Mouse (Mus musculus) forebrain, embryonic 14.5 days (tissue): ENCODE results near the gene Sept3. TPM values are rescaled to one million over a fixed set of nuclear protein-coding genes. Genes with fewer than 3 reads are reported as not detected.

Experiments
- ATAC-seq: fragments of 200-750 bp; cut with Nextera tagmentation; 2 replicates; pipeline ENCODE4 v1.8.0; 2017; ENCODE audit warnings: mild to moderate bottlenecking, moderate library complexity
- DNase-seq: peaks from one replicate; pipeline ENCODE4 v3.0.0-alpha.2; 2015; ENCODE audit warnings: low spot score
- H3K27ac ChIP-seq: fragments of 300-500 bp; sonication (generic); 2 replicates; pipeline ENCODE4 v1.5.1; 2014; ENCODE audit warnings: low read depth, mild to moderate bottlenecking, control low read depth, low read length, moderate library complexity
- H3K27me3 ChIP-seq: fragments of 300-500 bp; sonication (generic); replicated peaks from 2 replicates; pipeline ENCODE4 v1.6.1; 2014; ENCODE audit warnings: low read length, control low read depth, mixed read lengths; ENCODE audit not compliant: control insufficient read depth, insufficient read depth
- H3K36me3 ChIP-seq: fragments of 300-500 bp; sonication (generic); 2 replicates; pipeline ENCODE4 v1.6.1; 2014; ENCODE audit warnings: low read length, control low read depth; ENCODE audit not compliant: control insufficient read depth, insufficient read depth
- H3K4me1 ChIP-seq: fragments of 300-500 bp; sonication (generic); 2 replicates; pipeline ENCODE4 v1.6.1; 2014; ENCODE audit warnings: antibody characterized with exemption, low read length, control low read depth; ENCODE audit not compliant: control insufficient read depth, insufficient read depth
- H3K4me2 ChIP-seq: fragments of 300-500 bp; sonication (generic); 2 replicates; pipeline ENCODE4 v1.6.1; 2014; ENCODE audit warnings: mild to moderate bottlenecking, control low read depth, low read length
- H3K4me3 ChIP-seq: fragments of 300-500 bp; sonication (generic); 2 replicates; pipeline ENCODE4 v1.5.1; 2014; ENCODE audit warnings: low read depth, low read length, control low read depth
- H3K9ac ChIP-seq: fragments of 300-500 bp; sonication (generic); 2 replicates; pipeline ENCODE4 v1.6.1; 2014; ENCODE audit warnings: mild to moderate bottlenecking, low read length, control low read depth, moderate library complexity
- H3K9me3 ChIP-seq: fragments of 300-500 bp; sonication (generic); replicated peaks from 2 replicates; pipeline ENCODE4 v1.6.1; 2016; ENCODE audit warnings: low read length, control low read depth, mixed read lengths; ENCODE audit not compliant: control insufficient read depth
- WGBS: fragments of 180-500 bp; shearing (Covaris S2); extraction: QIAGEN DNeasy Blood & Tissue Kit; methylation state at CpG from one replicate; pipeline ENCODE4 v1.1.7; 2014; 5-methylcytosine and 5-hydroxymethylcytosine counted together
- polyA plus RNA-seq: library from polyadenylated mRNA; unstranded; fragments of >200 nt; fragmentation: Nextera tagmentation; extraction: Ambion mirVana; gene quantifications from 2 replicates; pipeline ENCODE4 v1.2.1, GENCODE M21; 2014

The Sept3 gene
- polyA plus RNA-seq, 1 experiment from 2014 or later = 225 TPM

- no peak overlapping the region for H3K9ac ChIP-seq
- ATAC-seq (no peak), DNase-seq (peak; percentile 60)
- H3K27me3 ChIP-seq = no peaks in the 10 kb centered on the region
- H3K9me3 ChIP-seq = no peaks in the 10 kb centered on the region
- H3K27ac ChIP-seq = no peak overlapping the region
- no peak overlapping the region for H3K4me2 ChIP-seq
- H3K4me3 ChIP-seq = no peak overlapping the region
- 16% methylated on average over 16 of the region's 16 CpGs for WGBS
- H3K36me3 ChIP-seq = no peaks in the 10 kb centered on the region
- peaks cover 15% of the 10 kb centered on the region for H3K4me1 ChIP-seq
Measured at GRCm38 (mm10) chr15:82259510-82259909, 15.2 kb upstream of the Sept3 start.

- Histone ChIP-seq H3K9ac (no peak overlapping the region), H3K4me2 (no peak overlapping the region), H3K27ac (no peak overlapping the region), H3K9me3 (no peaks in the 10 kb centered on the region), H3K36me3 (no peaks in the 10 kb centered on the region), H3K27me3 (no peaks in the 10 kb centered on the region), H3K4me3 (no peak overlapping the region), H3K4me1 (peaks cover 9% of the 10 kb centered on the region)
- 7% methylated on average over 6 of the region's 6 CpGs for WGBS
- DNase-seq (peak; percentile 80), ATAC-seq (peak; percentile 35)
Measured at GRCm38 (mm10) chr15:82266356-82266755, 8.3 kb upstream of the Sept3 start.

- Histone ChIP-seq H3K4me2 (no peak overlapping the region), H3K4me3 (no peak overlapping the region), H3K9me3 (no peaks in the 10 kb centered on the region), H3K36me3 (no peaks in the 10 kb centered on the region), H3K4me1 (peaks cover 11% of the 10 kb centered on the region), H3K27ac (peak overlapping the region; percentile 56; the same call in 1 of the 2 replicates), H3K27me3 (no peaks in the 10 kb centered on the region; the same call in 1 of the 2 replicates), H3K9ac (no peak overlapping the region)
- 15% methylated on average over 3 of the region's 3 CpGs for WGBS
- DNase-seq (peak; percentile 72), ATAC-seq (peak; percentile 30; the same call in 1 of the 2 replicates)
Measured at GRCm38 (mm10) chr15:82268185-82268584, 6.5 kb upstream of the Sept3 start.

DNA sequence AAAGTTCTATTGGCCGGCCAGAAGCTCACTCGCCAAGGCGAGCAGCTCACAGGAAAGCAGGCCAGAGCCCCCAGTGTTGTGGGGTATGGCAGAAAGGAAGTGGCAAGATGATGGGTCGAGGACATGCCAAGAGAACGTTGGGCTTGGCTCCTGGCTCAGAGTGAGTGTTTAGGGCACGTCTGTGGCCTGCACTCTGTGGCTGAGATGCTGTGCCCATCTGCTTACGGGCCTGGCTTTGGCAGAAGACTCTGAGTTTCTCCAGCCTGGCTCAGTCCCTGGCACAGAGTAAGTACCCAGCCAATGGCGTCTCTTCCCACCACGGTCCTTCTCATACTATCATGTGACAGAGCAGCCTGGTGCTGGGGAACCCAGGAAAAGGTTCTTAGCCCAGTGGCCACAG, 5.9 kb upstream of the Sept3 start:
- ATAC-seq (no peak), DNase-seq (no peak)
- no peaks in the 10 kb centered on the region for H3K9me3 ChIP-seq
- 81% methylated on average over 9 of the region's 9 CpGs for WGBS
- no peak overlapping the region for H3K4me2 ChIP-seq
- H3K27ac ChIP-seq = peak overlapping the region; percentile 30; the same call in 1 of the 2 replicates
- H3K9ac ChIP-seq = no peak overlapping the region
- H3K4me1 ChIP-seq = peaks cover 11% of the 10 kb centered on the region
- H3K36me3 ChIP-seq = no peaks in the 10 kb centered on the region
- no peak overlapping the region for H3K4me3 ChIP-seq
- no peaks in the 10 kb centered on the region; the same call in 1 of the 2 replicates for H3K27me3 ChIP-seq

- ATAC-seq = peak; percentile 30; the same call in 1 of the 2 replicates
- Histone ChIP-seq H3K4me3 (no peak overlapping the region), H3K4me2 (no peak overlapping the region), H3K4me1 (peaks cover 20% of the 10 kb centered on the region), H3K27ac (no peak overlapping the region), H3K9me3 (no peaks in the 10 kb centered on the region), H3K9ac (no peak overlapping the region; the same call in 1 of the 2 replicates), H3K27me3 (no peaks in the 10 kb centered on the region; the same call in 1 of the 2 replicates), H3K36me3 (no peaks in the 10 kb centered on the region)
- peak; percentile 91 for DNase-seq
- WGBS = 1% methylated on average over 5 of the region's 5 CpGs
Measured at GRCm38 (mm10) chr15:82271201-82271600, 3.5 kb upstream of the Sept3 start.

- peaks cover under 1% of the 10 kb centered on the region; the same call in 1 of the 2 replicates for H3K36me3 ChIP-seq
- H3K27me3 ChIP-seq = no peaks in the 10 kb centered on the region; the same call in 1 of the 2 replicates
- 91% methylated on average over 6 of the region's 6 CpGs for WGBS
- H3K27ac ChIP-seq = no peak overlapping the region
- no peak overlapping the region for H3K9ac ChIP-seq
- peaks cover 31% of the 10 kb centered on the region for H3K4me1 ChIP-seq
- DNase-seq = no peak
- ATAC-seq = no peak
- no peak overlapping the region for H3K4me2 ChIP-seq
- H3K4me3 ChIP-seq = no peak overlapping the region
- no peaks in the 10 kb centered on the region for H3K9me3 ChIP-seq
Measured at GRCm38 (mm10) chr15:82272295-82272694, 2.4 kb upstream of the Sept3 start.

DNA sequence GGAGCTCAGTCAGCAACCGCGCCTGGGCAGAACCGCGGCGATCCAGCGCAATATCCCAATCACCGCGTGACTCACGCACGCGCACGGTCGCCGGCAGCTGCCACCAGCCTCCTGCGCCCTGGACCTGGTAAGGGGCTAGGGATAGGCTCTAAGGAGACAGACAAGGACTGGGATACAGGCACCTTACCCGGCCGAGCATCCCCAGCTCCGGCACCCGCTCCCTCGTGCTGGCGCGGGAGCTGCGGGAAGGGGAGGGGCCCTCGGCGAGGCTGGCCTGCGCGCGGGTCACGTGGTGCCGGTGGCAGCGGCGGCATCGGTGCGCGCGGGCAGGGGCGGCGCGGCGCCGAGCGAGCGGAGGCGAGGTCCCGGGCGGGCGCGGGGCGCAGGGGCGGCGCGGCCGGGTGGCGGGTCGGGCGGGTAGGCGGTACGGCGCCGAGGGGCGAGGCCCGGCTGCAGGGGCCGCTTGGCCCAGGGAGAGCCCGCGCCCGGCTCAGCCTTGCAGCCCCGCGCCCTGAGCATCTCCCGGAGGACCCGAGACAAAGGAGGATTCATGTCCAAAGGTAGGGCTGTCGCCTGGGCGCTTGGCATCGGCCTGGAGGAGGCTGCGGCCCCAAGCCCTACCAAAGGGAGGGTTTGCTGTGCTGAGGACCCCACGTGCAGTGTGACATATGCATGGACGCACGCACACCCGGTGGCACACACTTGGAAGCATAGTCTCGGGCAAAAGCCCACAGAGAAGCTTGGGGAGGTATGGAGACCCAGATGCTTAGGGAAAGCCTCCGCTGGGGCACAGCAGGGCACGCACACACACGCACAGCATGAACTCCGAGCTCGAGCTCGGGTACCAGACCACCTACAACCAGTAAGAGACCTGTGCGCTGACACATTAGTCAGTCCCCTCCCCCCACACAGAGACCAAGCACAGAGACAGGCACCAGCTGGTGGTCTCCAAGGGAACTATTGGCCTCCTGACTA, 521 bp downstream of the Sept3 start:
- under 1% methylated on average over 60 of the region's 86 CpGs for WGBS
- H3K4me1 ChIP-seq = peaks cover 32% of the 10 kb centered on the region

GRCm38 (mm10) chr15:82277591-82277990, 2.9 kb downstream of the Sept3 start:
- Histone ChIP-seq H3K4me3 (peak overlapping the region; percentile 85; the same call in 1 of the 2 replicates), H3K9ac (peak overlapping the region; percentile 98), H3K4me1 (peaks cover 30% of the 10 kb centered on the region), H3K36me3 (peaks cover 40% of the 10 kb centered on the region), H3K4me2 (peak overlapping the region; percentile 86), H3K9me3 (no peaks in the 10 kb centered on the region), H3K27me3 (no peaks in the 10 kb centered on the region; the same call in 1 of the 2 replicates), H3K27ac (peak overlapping the region; percentile 64; the same call in 1 of the 2 replicates)
- ATAC-seq = no peak
- peak; percentile 55 for DNase-seq
- WGBS = 76% methylated on average over 5 of the region's 5 CpGs

More for the DNA sequence above, 521 bp downstream of the Sept3 start:
- peaks cover 19% of the 10 kb centered on the region for H3K36me3 ChIP-seq
- ATAC-seq (peak; percentile 75), DNase-seq (peak; percentile 89)
- peak overlapping the region; percentile 85 for H3K4me3 ChIP-seq
- H3K4me2 ChIP-seq = peak overlapping the region; percentile 86
- no peaks in the 10 kb centered on the region; the same call in 1 of the 2 replicates for H3K27me3 ChIP-seq
- peak overlapping the region; percentile 98 for H3K9ac ChIP-seq
- no peaks in the 10 kb centered on the region for H3K9me3 ChIP-seq
- peak overlapping the region; percentile 96 for H3K27ac ChIP-seq
